Mouse (Mus musculus) small intestine, adult 2 months (tissue): Measurements from ENCODE around the gene Atp2a1. TPM values are rescaled to one million over a fixed set of nuclear protein-coding genes. Genes with fewer than 3 reads are reported as not detected.
"Not testable (repeated sequence)": the region's sequence is repeated elsewhere in the genome, so short reads cannot be mapped to it uniquely, and the experiment has no call there.

Experiments
- H3K27ac ChIP-seq: fragments of 200-500 bp; 2 replicates; pipeline ENCODE4 v1.5.1; 2012; ENCODE audit warnings: low read depth, low read length, control low read depth, inconsistent platforms; ENCODE audit not compliant: insufficient read depth
- H3K27me3 ChIP-seq: fragments of 200-500 bp; 2 replicates; pipeline ENCODE4 v1.6.1; 2012; ENCODE audit warnings: mild to moderate bottlenecking, moderate library complexity, low read length, inconsistent platforms; ENCODE audit not compliant: control insufficient read depth, insufficient read depth
- H3K36me3 ChIP-seq: fragments of 200-500 bp; 2 replicates; pipeline ENCODE4 v1.6.1; 2012; ENCODE audit warnings: mild to moderate bottlenecking, low read length, control low read depth, inconsistent platforms; ENCODE audit not compliant: control insufficient read depth, insufficient read depth
- H3K4me1 ChIP-seq: fragments of 200-500 bp; 2 replicates; pipeline ENCODE4 v1.6.1; 2012; ENCODE audit warnings: low read length, inconsistent platforms, mixed read lengths; ENCODE audit not compliant: control insufficient read depth, insufficient read depth, insufficient read length
- H3K4me3 ChIP-seq: fragments of 200-500 bp; 2 replicates; pipeline ENCODE4 v1.5.1; 2012; ENCODE audit warnings: low read depth, mild to moderate bottlenecking, control low read depth, inconsistent platforms, low read length, moderate library complexity
- CTCF ChIP-seq: fragments of 200-500 bp; IDR thresholded peaks from 2 replicates; pipeline ENCODE4 v1.5.1; 2012; ENCODE audit warnings: low read depth, mild to moderate bottlenecking, control low read depth, inconsistent platforms, low read length, moderate library complexity, mixed read lengths; ENCODE audit not compliant: insufficient replicate concordance, insufficient read length; ENCODE audit errors: extremely low read depth
- POLR2A ChIP-seq: fragments of 200-500 bp; IDR thresholded peaks from 2 replicates; pipeline ENCODE4 v1.6.1; 2012; ENCODE audit warnings: low read depth, mild to moderate bottlenecking, control low read depth, inconsistent platforms, low read length, moderate library complexity
- WGBS: fragments of 180-500 bp; shearing (Covaris S2); methylation state at CpG from one replicate; pipeline ENCODE4 v1.1.7; 2018; 5-methylcytosine and 5-hydroxymethylcytosine counted together
- polyA plus RNA-seq: library from polyadenylated mRNA; depleted of rRNA; stranded (reverse); fragments of >200 nt; gene quantifications from 2 replicates; pipeline ENCODE4 v1.2.3, GENCODE M21; 2012

The Atp2a1 gene
- polyA plus RNA-seq, 1 experiment: 0.23 TPM

- Histone ChIP-seq H3K27me3 (no peaks in the 10 kb centered on the region), H3K36me3 (peaks cover 43% of the 10 kb centered on the region), H3K4me3 (peak overlapping the region; percentile 86), H3K4me1 (no peaks in the 10 kb centered on the region), H3K27ac (peak overlapping the region; percentile 87)
- WGBS: 2% methylated on average over 9 of the region's 9 CpGs
- no peak for TF ChIP-seq CTCF
These were observed 38.7 kb upstream of the Atp2a1 start for GRCm38 (mm10) chr7:126501684-126502022.

- Histone ChIP-seq H3K27me3 (no peaks in the 10 kb centered on the region), H3K4me3 (no peak overlapping the region), H3K36me3 (peaks cover 63% of the 10 kb centered on the region), H3K27ac (no peak overlapping the region), H3K4me1 (no peaks in the 10 kb centered on the region)
- TF ChIP-seq POLR2A (no peak), CTCF (no peak)
- WGBS: 92% methylated on average over 7 of the region's 7 CpGs
These were observed 36.5 kb upstream of the Atp2a1 start for GRCm38 (mm10) chr7:126499416-126499815.

- no peaks in the 10 kb centered on the region for H3K27me3 ChIP-seq
- no peaks in the 10 kb centered on the region for H3K4me1 ChIP-seq
- H3K36me3 ChIP-seq: peaks cover 78% of the 10 kb centered on the region
- no peak overlapping the region for H3K4me3 ChIP-seq
- no peak for TF ChIP-seq CTCF
- WGBS: 91% methylated on average over 12 of the region's 12 CpGs
- no peak overlapping the region for H3K27ac ChIP-seq
These were observed 35.1 kb upstream of the Atp2a1 start for GRCm38 (mm10) chr7:126497966-126498365.

GRCm38 (mm10) chr7:126496475-126496874 is 33.6 kb upstream of the Atp2a1 start:
- Histone ChIP-seq H3K4me1 (no peaks in the 10 kb centered on the region), H3K27ac (no peak overlapping the region), H3K4me3 (no peak overlapping the region), H3K27me3 (no peaks in the 10 kb centered on the region), H3K36me3 (peaks cover 92% of the 10 kb centered on the region)
- 93% methylated on average over 5 of the region's 5 CpGs for WGBS
- TF ChIP-seq POLR2A (no peak), CTCF (no peak)

GRCm38 (mm10) chr7:126494120-126494519 is 31.2 kb upstream of the Atp2a1 start:
- H3K27me3 ChIP-seq: no peaks in the 10 kb centered on the region
- no peak for TF ChIP-seq CTCF
- TF ChIP-seq POLR2A: no peak
- WGBS: 54% methylated on average over 6 of the region's 6 CpGs
- H3K4me3 ChIP-seq: no peak overlapping the region
- H3K4me1 ChIP-seq: no peaks in the 10 kb centered on the region
- H3K27ac ChIP-seq: no peak overlapping the region
- peaks cover 81% of the 10 kb centered on the region for H3K36me3 ChIP-seq

GRCm38 (mm10) chr7:126491973-126492372 is 29.1 kb upstream of the Atp2a1 start:
- WGBS: 62% methylated on average over 11 of the region's 11 CpGs
- TF ChIP-seq CTCF (no peak), POLR2A (no peak)
- Histone ChIP-seq H3K27ac (no peak overlapping the region), H3K36me3 (peaks cover 61% of the 10 kb centered on the region), H3K4me1 (no peaks in the 10 kb centered on the region), H3K4me3 (no peak overlapping the region), H3K27me3 (no peaks in the 10 kb centered on the region)

- TF ChIP-seq POLR2A (no peak), CTCF (no peak)
- 48% methylated on average over 1 of the region's 1 CpGs for WGBS
- no peaks in the 10 kb centered on the region for H3K27me3 ChIP-seq
- H3K36me3 ChIP-seq: peaks cover 53% of the 10 kb centered on the region
- H3K4me3 ChIP-seq: no peak overlapping the region
- H3K27ac ChIP-seq: no peak overlapping the region
- H3K4me1 ChIP-seq: no peaks in the 10 kb centered on the region
These were observed 28.1 kb upstream of the Atp2a1 start for GRCm38 (mm10) chr7:126491005-126491404.

- peaks cover 21% of the 10 kb centered on the region for H3K36me3 ChIP-seq
- WGBS: 3% methylated on average over 25 of the region's 25 CpGs
- peak overlapping the region; percentile 88 for H3K4me3 ChIP-seq
- H3K4me1 ChIP-seq, H3K27me3 ChIP-seq: not testable (repeated sequence)
- H3K27ac ChIP-seq: peak overlapping the region; percentile 68
These were observed 24.9 kb upstream of the Atp2a1 start for GRCm38 (mm10) chr7:126487617-126488385.
